Mouse (Mus musculus) B cell, adult (primary cell): ENCODE measurements around the gene Col4a2. TPM values are rescaled to one million over a fixed set of nuclear protein-coding genes. Genes with fewer than 3 reads are reported as not detected.

Experiments
- total RNA-seq: library from RNA; stranded (reverse); gene quantifications from 4 replicates; pipeline ENCODE4 v1.2.4, GENCODE M21; 2023; ENCODE audit not compliant: inconsistent age

Col4a2 gene
- 0.12 to 0.13 TPM in 2 of 4 replicates, not detected in the others for total RNA-seq

GRCm38 (mm10) chr8:11312349-11313175 lies at the start of gene Col4a2, which contains the start of gene Col4a1:
Gene Col4a2, plus strand, starts transcription at chr8:11312805.
Gene Col4a1, minus strand, starts transcription at chr8:11312826.

GRCm38 (mm10) chr8:11477811-11478761 lies 165.5 kb downstream of the Col4a2 start, which contains the start of gene Rab20:
Gene Rab20, minus strand, starts transcription at chr8:11478710.

GRCm38 (mm10) chr8:11497017-11497990 lies 184.7 kb downstream of the Col4a2 start, which contains the start of gene Naxd:
Gene Naxd, plus strand, starts transcription at chr8:11497506.

Other genes with a start within 250 kb of the Col4a2 start
- gene Col4a1, start within 50 bp of the Col4a2 start, total RNA-seq = 0.16 to 0.90 TPM (median 0.52 TPM) in 4 replicates
- 7.5 to 12.7 TPM (median 11.1 TPM) in 4 replicates for gene Rab20, start 165.9 kb downstream of the Col4a2 start, total RNA-seq
- 23.5 to 37.8 TPM (median 33.4 TPM) in 4 replicates for gene Naxd, start 184.7 kb downstream of the Col4a2 start, total RNA-seq
- gene Cars2, start 238.0 kb downstream of the Col4a2 start, total RNA-seq = 33.7 to 37.1 TPM (median 35.1 TPM) in 4 replicates
- 52.6 to 72.8 TPM (median 61.3 TPM) in 4 replicates for gene Ing1, start 242.8 kb downstream of the Col4a2 start, total RNA-seq